Mouse (Mus musculus): Measurements from ENCODE around the gene Kcnc4. TPM values are rescaled to one million over a fixed set of nuclear protein-coding genes. Genes with fewer than 3 reads are reported as not detected.

The Kcnc4 gene
- total RNA-seq, 2 experiments from 2014 or later: 33.1 to 35.8 TPM

DNA sequence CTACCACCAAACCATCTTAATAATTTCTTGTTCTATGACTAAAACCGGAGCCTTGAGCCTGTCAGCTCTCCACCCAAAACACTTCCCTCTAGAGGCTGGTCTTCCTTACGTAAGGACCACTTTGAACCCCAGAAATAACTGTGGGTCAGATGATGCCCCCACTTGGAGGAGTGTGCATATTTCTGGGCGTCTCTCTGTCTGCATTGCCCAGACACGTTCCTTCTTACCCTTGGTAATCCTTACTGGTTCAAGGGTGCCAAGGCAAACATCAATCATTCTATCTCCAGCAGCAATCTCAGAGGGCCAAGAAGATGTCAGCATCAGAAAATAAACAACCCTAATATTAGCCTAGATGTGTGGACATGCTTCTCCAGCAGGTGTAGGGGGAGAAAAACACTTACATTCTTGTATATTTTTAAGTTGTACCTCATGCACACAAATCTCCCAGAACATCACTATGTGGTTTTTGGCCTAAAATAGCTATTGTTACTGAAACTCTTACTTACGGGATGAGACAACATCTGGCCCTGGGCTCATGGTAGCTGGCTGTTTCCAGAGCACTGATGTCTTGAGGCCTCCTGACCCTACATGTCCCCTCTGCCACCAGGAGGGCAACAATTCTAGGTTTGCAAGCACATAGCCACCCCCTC lies 59.2 kb downstream of the Kcnc4 start:
- no peak for DNase-seq (ENCODE audit: low spot score in 2 of 2)

DNA sequence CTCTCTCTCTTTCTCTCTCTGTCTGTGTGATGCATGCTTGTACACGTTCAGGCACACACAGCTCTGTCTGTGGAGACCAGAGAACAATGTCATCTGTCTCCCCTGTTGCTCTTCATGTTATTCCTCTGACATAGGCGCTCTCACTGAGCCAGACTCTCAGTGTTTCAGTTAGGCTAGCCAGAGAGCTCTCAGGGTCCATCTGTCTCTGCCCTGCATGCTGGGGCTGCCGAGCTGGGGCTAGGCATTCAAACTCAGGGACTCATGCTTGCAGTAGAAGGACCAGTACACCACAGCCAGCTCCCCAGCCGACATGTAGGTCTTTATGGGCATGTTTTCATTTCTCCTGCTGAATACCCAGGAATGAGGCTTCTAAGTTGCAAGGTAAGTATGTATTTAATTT lies 68.2 kb downstream of the Kcnc4 start:
- DNase-seq (ENCODE audit: low spot score in 2 of 2): no peak

Other genes with a start within 250 kb of the Kcnc4 start
- gene Cym, start 237.8 kb downstream of the Kcnc4 start, total RNA-seq (2021): not detected
- gene A630076J17Rik, start 228.9 kb downstream of the Kcnc4 start, total RNA-seq (2021): not detected
- gene Prok1, start 219.8 kb downstream of the Kcnc4 start, total RNA-seq (2021): not detected
- 10 to 100 TPM; 61.1 to 62.6 TPM for gene Lamtor5, start 180.7 kb downstream of the Kcnc4 start, total RNA-seq (2021)
- gene Slc16a4, start 168.3 kb downstream of the Kcnc4 start, total RNA-seq (2021): 1 to 10 TPM; 2.6 to 3.5 TPM
- gene Rbm15, start 125.9 kb downstream of the Kcnc4 start, total RNA-seq (2021): 10 to 100 TPM; 23.8 to 24.9 TPM
- 100 to 1,000 TPM; 281 to 304 TPM for gene Slc6a17, start 58.5 kb upstream of the Kcnc4 start, total RNA-seq (2021)
- not detected for gene Ubl4b, start 95.5 kb upstream of the Kcnc4 start, total RNA-seq (2021)
- gene Alx3, start 135.5 kb upstream of the Kcnc4 start, total RNA-seq (2021): under 1 TPM; 0.69 to 0.85 TPM
- not detected for gene Gm10961, start 171.8 kb upstream of the Kcnc4 start, total RNA-seq (2021)
- gene Strip1, start 172.1 kb upstream of the Kcnc4 start, total RNA-seq (2021): 10 to 100 TPM; 76.7 to 77.6 TPM
- 100 to 1,000 TPM; 331 to 365 TPM for gene Ahcyl1, start 237.0 kb upstream of the Kcnc4 start, total RNA-seq (2021)